Mouse (Mus musculus): ENCODE results near the gene Syde2.

GRCm38 (mm10) chr3:146047704-146048207 is 60.1 kb downstream of the Syde2 start:
- TF ChIP-seq POLR2AphosphoS5 (IDR thresholded peaks at IDR 0.05; ENCODE audit: borderline replicate concordance, low read depth, low read length) (no peak), CTCF (IDR thresholded peaks at IDR 0.05 in 2 of 3, conservative IDR thresholded peaks at IDR 0.05 in 1 of 3; ENCODE audit: control insufficient read depth in 1 of 3, insufficient read depth in 1 of 3, low read depth in 2 of 3, low read length in 3 of 3, poor library complexity in 1 of 3, severe bottlenecking in 1 of 3) (no peak), POLR2A (IDR thresholded peaks at IDR 0.05; ENCODE audit: control insufficient read depth in 1 of 2, insufficient read depth in 1 of 2, low read depth in 1 of 2, low read length in 2 of 2, poor library complexity in 1 of 2) (no peak)
